In the genomic region with DNA sequence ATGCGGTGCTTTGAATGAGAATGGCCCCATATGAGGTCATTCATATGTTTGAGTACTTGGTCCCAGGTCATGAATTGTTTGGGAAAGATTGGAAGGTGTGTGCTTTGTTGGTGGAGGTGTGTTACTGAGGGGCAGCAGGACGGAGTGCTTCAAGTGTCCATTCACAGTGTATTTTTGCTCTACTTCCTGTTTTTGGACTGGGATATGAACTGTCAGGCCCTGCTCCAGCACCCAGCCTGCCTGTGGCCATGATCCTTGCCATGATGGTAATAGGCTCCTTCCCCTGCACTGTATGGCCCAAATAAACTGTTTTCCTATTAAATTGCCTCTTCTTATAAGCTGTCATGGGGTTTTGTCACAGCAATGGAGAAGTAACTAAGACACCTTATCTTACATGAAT, we compare ENCODE assay signal across 18 mouse cellular contexts.
"Had no signal": no experiment of that assay in that cellular context is flagged by ENCODE, and none has a peak within 500 bp of the region (broad histone marks: within the 10 kb centered on the region; RNA-seq: fewer than 3 reads in every experiment).

No protein-coding gene starts in this region.

- ATAC-seq: hindbrain, embryonic 16.5 days; inflammation-experienced regulatory T-cells, adult 6 months; intestine, embryonic 15.5 days; intestine, postnatal 0 days; liver, embryonic 12.5 days had no signal

- DNase-seq: gastrocnemius, adult 2 months; gastrocnemius, postnatal 10 days; gastrocnemius, postnatal 25 days; heart, adult 11 months; heart, adult 2 months; heart, postnatal 14 days; heart, postnatal 36 days; kidney, adult 18-20 months; kidney, adult 8-10 months; kidney, postnatal 10 days; kidney, postnatal 25 days; kidney, postnatal 4 days; left cerebral cortex, postnatal 4 days had no signal
